Mouse (Mus musculus): Measurements from ENCODE around the gene Fam228b. TPM values are rescaled to one million over a fixed set of nuclear protein-coding genes. Genes with fewer than 3 reads are reported as not detected.
"Not testable (repeated sequence)": the region's sequence is repeated elsewhere in the genome, so short reads cannot be mapped to it uniquely, and the experiment has no call there.

Fam228b gene
- total RNA-seq (2022), result 1 to 10 TPM; 4.6 to 8.1 (median 6.3) TPM

- DNase-seq, result peak; percentile 92
Observed at GRCm38 (mm10) chr12:4768492-4769332, at the start of gene Fam228b, which contains the start of gene Pfn4. Fam228b (minus strand) TSS chr12:4769267. Pfn4 (plus strand) TSS chr12:4769022.

DNA sequence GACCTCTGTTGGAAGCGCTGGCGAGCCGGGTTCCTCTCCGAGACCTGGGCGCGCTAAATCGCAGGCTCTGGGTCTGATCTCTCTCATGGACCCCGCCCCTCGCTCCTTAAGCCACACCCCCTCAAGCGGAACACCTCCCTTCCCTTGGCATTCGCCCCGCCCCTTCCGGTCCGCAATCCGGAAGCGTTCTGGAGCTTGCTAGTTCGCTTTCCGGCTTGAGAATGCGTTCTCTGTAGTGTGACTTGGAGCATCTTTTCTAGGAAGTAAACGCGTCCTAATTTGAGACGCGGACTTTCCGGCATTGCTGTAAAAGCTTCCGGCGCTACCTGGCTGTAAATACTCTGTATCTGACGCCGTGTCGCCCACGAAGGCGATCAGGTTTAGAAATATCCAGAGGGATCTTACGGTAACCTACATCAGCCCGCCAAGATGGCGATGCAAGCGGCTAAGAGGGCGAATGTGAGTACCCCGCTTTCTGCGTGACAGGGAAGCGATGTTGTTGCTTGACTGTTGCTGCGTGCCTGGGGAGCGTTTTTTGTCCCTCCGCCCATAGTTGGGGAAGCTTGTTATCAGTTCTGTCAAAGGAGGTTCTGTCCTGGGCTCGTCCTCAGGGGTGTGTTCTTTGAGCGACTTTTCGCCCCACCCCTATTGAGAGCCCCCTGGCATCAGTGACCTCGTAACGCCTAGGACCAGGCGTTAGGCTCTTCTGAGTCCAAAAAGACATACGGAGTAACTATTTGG, 48.5 kb upstream of the Fam228b start, which contains the start of gene Sf3b6:
TSS of gene Sf3b6 (plus strand) at position 184 of the 741 bp plus-strand sequence.
- DNase-seq, result peak; percentile 96

DNA sequence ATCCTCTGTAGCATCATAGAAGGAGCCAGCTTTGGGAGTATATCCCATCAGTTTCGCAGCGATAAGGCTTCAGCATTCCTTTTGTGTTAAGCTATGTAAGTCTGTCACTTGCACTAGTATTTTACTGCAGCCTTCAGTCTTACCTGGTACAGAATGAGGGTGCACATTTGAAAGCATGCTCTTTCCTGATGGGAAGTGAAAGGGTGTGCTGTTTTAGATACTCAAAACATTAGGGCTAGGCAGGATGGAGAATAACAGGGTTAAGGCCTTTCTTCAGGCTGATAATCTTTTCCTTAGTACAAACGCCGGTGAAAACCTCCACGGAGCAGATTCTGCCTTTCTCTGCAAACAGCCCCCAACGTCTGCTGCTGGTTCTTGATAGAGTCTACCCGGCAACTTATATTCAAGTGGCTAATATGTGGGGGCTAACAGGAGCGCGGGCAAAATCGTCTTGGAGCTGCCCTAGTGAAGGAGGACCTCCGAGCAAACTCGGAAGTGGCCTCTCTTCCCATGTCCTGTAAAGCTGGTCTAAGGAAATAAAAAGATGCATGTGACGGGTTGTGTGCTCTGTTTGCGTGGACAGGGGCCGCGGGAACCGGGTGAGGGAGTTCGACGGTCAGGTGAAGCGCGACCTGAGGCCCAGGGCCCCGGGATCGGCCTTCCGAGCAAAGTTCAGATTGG, 47.8 kb upstream of the Fam228b start:
- no peak for DNase-seq

GRCm38 (mm10) chr12:4813636-4814035, 44.6 kb upstream of the Fam228b start:
- DNase-seq, result no peak

DNA sequence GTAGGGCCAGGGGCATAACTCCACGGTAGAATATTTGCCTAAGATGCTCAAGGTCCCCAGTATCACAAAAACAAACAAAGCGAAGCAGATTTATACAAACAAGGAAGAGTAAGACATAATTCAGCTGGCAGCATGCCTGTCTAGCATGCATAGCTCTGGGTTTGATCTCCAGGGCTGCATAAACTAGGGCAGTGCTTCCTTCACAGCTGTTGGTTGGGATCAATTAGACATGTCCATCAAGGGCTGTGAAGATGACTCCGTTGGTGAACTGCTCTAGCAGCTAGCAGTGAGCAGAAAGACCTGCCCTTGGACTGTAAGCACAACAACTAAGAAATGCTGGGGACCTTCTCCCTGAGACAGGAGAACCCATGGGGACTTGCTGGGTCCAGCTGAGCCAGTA, 42.6 kb upstream of the Fam228b start:
- no peak for DNase-seq

DNA sequence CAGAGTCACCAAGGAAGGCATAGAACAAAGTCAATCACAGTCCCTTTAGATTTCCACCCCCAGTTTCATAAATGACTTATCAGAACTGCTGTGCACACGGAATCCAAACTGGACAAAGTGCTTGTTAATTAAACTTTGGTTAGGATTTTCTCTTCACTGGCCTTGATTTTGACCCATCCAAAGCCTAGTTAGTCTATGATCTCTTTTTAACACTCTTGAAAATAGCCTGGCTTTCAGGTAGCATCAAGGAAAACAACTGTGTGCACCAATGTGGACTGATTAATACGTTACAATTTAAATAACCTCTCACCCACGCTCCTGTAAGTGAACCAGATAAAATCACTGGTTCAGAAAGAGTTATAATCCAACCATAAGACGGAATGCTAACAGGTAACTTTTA, 42.0 kb upstream of the Fam228b start:
- DNase-seq, result no peak

DNA sequence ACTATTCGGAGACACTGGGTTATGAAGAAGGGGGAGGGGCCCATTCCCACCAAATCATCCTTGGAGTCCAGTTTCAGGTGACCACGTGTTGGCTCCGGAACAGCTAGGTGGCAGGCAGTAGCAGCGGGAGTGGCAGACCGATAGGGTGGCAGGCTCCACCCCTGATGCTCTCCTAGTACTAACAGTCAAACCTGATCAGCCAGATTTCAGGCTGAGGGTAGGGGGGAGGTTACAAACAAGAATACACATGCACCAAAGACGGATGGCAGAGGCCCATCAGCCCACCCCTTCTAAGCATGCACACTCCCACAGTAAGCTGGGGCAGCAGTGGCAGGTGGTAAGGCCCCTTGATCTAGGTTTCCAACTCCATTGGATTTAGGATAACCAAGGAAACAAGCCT, 28.4 kb upstream of the Fam228b start:
- not testable (repeated sequence) for DNase-seq

DNA sequence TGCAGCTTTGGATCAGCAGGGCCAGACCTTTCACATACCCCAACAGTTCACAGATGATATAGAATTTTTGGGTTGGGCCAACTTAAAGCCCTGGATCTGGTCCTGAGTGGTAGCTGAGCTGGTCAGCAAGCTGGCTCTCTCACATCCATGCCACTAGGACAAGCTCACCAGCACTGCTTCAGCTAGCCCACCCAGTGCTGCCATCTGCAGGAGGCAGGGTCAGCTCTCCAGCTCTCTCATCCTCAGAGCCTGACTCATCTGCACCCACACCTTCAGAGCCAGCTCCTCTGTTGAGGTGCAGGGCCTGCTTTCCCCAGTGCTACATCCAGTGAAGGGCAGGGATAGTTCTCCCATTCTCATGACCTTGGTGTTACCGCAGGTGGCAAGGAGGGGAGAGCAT, 24.7 kb upstream of the Fam228b start:
- no peak for DNase-seq

DNA sequence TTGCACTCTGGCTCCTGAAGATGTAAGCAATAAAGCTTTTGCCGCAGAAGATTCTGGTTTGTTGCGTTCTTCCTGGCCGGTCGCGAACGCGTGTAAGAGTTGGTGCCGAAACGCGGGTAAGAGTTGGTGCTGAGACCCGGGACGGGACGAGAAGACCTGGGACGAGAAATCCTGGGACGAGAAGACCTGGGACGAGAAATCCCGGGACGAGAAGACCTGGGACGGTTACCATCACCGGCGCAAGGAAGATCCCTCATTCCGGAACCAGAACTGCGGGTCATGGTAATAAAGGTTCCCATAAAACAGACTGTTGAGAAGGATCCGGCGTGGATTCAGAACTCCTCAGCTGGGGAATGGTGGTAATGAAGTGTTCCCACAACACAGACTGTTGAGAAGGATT, 19.1 kb upstream of the Fam228b start:
- DNase-seq, result not testable (repeated sequence)

- no peak for DNase-seq
Observed at GRCm38 (mm10) chr12:4784466-4784865, 15.4 kb upstream of the Fam228b start.

GRCm38 (mm10) chr12:4783598-4783997, 14.5 kb upstream of the Fam228b start:
- DNase-seq, result no peak

DNA sequence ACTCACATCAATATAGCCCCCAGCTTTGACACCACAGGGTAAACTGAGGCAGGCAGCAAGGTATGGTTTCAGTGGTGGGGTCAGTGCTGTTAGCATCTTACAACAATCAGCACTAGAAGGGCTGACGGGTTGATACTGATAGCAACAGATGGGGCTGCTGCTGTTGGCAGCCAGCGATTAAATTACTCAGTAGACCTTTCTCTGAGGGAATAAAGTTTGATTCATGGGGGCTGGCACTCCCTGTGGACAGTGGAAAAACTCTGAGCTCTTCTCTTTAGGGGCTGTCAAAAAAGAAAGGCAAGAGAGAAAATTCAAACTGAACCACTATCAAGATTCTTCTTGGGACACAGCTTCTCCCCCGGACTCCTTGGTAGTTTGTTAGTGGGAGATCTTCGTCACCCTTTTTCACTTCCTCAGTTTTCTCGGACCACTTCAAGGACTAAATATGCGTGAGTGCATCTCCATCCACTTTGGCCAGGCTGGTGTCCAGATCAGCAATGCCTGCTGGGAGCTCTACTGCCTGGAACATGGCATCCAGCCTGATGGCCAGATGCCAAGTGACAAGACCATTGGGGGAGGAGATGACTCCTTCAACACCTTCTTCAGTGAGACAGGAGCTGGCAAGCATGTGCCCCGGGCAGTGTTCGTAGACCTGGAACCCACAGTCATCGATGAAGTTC, 12.8 kb upstream of the Fam228b start:
- not testable (repeated sequence) for DNase-seq

DNA sequence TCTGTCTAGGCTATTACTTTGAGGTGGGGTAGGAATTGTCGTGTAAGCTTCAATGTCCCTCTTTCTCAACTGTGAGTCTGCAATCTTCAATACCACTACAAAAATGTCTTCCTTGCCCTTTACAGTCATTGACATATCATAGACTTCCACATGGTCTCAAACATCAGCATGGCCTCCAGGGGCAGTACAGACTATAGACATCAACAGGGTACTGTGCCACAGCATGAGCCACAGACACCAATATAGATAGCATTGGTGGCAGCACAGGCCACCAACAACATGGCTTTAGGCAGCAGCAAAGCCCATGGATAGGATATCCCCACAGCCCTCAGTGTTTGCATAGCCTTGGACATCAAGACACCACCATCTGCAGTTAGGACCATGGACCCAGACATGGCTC, 12.2 kb upstream of the Fam228b start:
- no peak for DNase-seq

DNA sequence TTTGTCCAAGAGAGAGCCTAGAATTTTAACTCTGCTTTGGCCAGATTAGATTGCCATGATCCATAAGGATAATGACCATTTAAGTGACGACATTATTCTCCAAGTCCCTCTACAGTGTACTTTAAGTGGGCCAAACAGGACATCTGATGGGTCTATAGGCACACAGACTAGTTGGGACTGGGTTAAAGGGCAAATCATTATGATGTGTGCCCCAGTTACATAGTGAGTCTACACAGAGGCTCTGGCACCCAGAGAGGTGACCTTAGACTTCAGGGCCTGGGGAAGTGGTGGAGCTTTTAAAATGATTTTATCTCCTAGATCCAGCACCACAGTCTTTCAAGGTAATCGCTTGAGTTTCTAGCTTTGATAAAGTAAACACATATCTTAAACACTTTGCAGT, 11.2 kb upstream of the Fam228b start:
- DNase-seq, result no peak

DNA sequence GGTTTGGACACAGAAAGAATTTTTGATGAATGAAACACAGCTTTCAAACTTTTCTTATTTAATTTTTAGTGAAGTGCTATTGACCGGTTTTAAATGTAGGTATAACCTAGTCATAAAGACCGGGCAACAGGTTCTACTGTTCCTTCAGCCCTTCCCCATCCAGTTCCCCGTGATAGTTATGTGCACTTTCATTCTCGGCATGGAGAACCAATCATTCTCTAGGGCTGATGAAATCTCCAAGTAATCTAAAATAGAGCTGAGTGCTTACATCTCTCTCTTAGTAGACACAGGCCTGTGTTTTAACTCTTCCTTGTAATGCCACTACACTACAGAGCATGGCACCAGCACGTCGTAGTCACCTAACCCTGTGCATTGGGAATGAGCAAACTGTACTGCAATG, 8.7 kb upstream of the Fam228b start:
- no peak for DNase-seq

DNA sequence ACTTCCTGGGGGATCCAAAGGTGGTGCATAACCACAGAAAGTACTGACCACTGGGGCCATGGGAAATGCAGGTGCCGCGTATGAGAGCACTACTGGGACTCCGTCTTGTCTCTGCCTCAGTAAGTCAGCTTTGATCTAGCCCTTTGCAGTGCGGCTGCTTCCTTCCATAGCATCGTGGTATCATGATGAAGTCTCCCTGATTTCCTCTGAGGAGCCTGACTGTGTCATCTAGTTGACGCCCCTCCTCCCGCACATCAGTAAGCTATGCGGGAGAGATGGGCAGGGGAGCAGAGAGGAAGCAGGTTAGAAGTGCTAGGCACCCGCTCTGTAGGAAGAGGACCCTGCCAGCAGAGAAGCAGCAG, 6.5 kb upstream of the Fam228b start:
- no peak for DNase-seq

GRCm38 (mm10) chr12:4774895-4775587, 6.0 kb upstream of the Fam228b start:
- no peak for DNase-seq

- no peak for DNase-seq
Observed at GRCm38 (mm10) chr12:4769333-4769723, 261 bp upstream of the Fam228b start.

- DNase-seq, result no peak
Observed at GRCm38 (mm10) chr12:4757060-4757459, 12.0 kb downstream of the Fam228b start.

DNA sequence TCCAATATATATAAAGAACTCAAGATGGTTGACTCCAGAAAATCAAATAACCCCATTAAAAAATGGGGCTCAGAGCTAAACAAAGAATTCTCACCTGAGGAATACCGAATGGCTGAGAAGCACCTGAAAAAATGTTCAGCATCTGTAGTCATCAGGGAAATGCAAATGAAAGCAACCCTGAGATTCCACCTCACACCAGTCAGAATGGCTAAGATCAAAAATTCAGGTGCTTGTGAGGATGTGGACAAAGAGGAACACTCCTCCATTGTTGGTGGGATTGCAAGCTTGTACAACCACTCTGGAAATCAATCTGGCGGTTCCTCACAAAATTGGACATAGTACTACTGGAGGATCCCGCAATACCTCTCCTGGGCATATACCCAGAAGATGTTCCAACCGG, 14.6 kb downstream of the Fam228b start:
- DNase-seq, result not testable (repeated sequence)

DNA sequence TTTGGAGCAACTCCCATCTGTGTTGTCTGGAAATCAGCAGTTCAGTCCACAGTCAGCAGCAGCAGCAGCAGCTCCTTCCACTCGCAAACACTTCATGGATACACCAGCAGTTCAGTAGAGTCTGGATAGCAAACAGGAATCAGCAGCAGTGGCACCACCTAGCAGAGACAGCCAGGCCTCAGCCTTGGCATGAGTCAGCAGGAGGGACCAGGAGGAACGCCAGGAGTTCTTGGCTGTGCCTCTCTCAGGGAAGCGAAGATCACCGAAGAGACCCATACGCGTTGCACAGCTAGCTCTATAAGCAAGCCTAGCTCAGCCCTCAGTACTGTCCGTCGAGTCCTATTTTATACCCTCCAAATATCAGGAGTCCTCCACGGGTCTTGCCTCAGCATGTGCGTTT, 24.6 kb downstream of the Fam228b start:
- DNase-seq, result no peak

DNA sequence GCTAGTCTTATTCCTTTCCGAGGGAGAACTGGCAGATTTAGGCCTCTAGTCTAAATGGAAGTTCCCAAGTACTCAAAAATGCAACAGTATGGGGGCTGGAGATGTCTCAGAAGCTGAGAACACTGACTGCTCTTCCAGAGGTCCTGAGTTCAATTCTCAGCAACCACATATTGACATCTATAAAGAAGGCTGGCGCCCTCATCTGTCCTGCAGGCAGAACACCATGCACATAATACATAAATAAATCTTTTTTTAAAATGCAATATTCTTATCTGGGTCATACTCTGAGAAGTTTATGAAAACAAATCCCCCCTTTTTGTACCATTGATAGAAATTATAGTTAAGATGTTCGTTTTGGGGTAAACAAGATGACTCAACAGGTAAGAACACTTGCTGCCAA, 26.9 kb downstream of the Fam228b start:
- DNase-seq, result no peak

All from adrenal gland, adult 8-10 months (tissue).